Mouse (Mus musculus): ENCODE measurements at regions not wholly inside any gene's neighbourhood (a gene's known extent, or its start where the extent isn't known, plus 50 kb on each side); places are given as distances from the start of the nearest gene placed in this dataset.

DNA sequence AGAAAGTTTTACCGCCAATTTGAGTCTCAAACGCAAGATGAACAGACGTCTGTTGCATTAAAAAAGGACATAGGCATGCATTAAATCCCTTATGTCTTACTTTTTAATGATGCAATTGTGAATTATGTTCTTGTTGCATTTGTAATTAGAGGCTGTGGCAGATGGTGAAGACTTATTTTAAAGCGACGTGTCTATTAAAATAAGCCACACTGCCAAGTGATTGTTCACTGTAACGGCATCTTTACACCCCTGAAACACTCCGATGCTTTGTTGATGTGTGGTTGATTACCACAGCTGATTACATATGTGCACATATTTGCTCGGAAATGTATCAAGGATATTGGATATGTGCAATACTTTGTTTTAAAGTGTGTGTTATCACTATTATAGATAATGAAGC lies 610.2 kb downstream of the Slc4a3 start:
- no peak for ATAC-seq (replicated peaks; ENCODE audit: low FRiP score, low TSS enrichment, poor library complexity, severe bottlenecking)

GRCm38 (mm10) chr1:76167486-76167885 lies 621.4 kb downstream of the Slc4a3 start:
- ATAC-seq (replicated peaks; ENCODE audit: low FRiP score, low TSS enrichment, poor library complexity, severe bottlenecking) = no peak

DNA sequence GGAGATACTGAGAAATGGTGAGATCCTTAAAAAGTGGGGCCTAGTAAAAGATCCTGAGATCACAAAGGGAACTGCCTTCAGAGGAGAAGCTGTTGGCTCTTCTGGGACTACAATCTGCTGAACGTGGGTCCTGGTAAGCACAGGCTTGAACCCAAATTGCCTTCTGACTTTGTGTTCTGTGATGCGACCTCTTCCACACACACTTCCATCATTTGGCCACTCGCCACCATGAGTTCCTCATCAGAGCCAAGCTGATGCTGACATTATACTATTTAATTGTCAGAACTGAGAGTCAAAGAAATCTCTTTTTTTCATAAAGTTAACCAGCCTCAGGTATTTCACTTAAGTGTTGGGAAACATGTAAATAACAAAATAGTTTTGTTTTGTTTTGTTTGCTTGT lies 635.1 kb downstream of the Slc4a3 start:
- no peak for ATAC-seq (replicated peaks; ENCODE audit: low FRiP score, low TSS enrichment, poor library complexity, severe bottlenecking)

DNA sequence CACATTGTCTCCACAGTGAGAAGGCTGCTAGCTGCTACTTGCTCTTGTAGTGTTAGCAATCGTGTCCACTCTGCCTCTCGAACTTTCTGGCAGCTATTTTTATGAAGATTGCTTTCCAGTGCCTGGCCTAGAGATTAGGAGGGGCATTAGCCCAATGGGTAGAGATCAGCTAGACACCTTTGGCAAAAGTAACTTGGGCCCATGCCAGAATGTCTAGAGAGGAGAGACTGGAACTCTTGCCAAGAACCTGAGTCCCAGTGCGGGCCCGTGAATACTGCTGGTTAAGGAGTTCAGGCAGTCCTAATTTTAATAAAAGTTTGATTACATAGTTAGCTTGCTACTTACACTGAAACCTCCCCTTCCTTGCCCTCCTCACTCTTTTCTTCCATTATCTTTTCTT lies 648.8 kb downstream of the Slc4a3 start:
- no peak for ATAC-seq (replicated peaks; ENCODE audit: low FRiP score, low TSS enrichment, poor library complexity, severe bottlenecking)

DNA sequence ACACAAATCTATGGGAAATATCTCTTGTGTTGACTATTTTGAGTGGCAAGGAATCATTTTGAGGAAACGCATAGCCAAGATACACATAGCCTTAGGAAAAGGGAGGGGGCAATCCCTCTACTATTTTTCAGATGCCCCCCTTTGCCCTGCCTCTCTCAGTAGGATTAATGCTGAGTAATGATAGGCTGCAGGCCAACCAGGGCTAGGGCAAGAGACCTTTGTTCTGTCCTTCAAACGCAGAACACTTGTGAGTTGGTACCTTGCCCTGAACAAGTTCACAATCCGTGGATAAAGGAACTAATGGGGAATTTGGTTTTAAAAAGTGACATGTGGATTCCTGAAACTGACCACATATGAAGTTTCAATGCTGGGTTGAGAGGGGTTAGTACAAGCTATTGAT lies 651.6 kb downstream of the Slc4a3 start:
- ATAC-seq (replicated peaks; ENCODE audit: low FRiP score, low TSS enrichment, poor library complexity, severe bottlenecking) = no peak

- no peak for ATAC-seq (replicated peaks; ENCODE audit: low FRiP score, low TSS enrichment, poor library complexity, severe bottlenecking)
Measured at GRCm38 (mm10) chr1:76200906-76201305, 654.8 kb downstream of the Slc4a3 start.

- no peak for ATAC-seq (replicated peaks; ENCODE audit: low FRiP score, low TSS enrichment, poor library complexity, severe bottlenecking)
Measured at GRCm38 (mm10) chr1:76212486-76212885, 666.4 kb downstream of the Slc4a3 start.

DNA sequence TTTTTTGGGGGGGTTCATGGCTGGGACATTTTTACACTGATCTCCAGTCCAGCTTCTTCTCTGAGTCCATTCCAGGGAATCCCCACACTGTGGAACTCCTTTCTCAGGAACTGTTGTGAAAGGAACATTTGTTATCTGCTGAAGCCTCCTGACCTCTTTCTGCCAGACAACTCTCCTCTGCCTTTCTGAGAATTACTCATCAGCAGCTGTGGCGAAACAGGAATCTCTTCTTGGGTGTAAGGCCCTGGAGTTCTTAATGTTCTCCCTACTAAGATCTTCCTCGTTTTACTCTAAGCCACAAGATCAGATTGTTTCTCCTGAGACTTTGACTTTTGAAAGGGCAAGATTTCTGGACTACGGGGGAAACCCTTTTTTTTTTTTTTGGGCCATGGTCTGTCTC lies 698.7 kb downstream of the Slc4a3 start:
- no peak for ATAC-seq (replicated peaks; ENCODE audit: low FRiP score, low TSS enrichment, poor library complexity, severe bottlenecking)

DNA sequence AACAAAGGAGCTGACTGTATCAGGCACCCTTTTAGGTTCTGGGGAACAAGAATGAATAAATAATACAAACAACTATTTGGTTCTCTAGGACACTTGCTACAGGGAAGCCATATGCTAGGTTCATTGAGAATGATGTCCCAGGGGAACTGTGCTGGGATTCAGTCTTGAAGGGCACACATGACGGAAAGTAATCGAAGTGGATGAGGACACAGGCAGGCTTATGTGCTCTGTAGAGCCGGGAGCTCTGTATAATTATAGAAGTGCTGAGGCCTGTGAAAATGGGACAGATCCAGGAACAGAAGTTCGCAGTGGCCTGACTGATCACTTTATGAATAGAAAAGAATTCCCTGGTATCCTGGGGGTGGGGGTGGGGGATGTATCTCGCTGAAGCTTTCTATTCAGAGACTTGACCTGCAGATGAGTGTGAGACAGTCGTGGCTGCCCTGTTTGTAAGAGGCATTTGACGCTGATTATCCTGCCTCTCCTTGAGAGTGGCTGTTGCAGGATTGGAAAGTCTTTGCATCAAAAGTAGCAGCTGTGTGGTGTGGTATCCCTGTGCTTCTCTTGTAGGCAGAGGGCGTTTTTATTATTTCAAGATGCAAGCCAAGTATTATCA lies 700.2 kb downstream of the Slc4a3 start:
- no peak for ATAC-seq (replicated peaks; ENCODE audit: low FRiP score, low TSS enrichment, poor library complexity, severe bottlenecking)

DNA sequence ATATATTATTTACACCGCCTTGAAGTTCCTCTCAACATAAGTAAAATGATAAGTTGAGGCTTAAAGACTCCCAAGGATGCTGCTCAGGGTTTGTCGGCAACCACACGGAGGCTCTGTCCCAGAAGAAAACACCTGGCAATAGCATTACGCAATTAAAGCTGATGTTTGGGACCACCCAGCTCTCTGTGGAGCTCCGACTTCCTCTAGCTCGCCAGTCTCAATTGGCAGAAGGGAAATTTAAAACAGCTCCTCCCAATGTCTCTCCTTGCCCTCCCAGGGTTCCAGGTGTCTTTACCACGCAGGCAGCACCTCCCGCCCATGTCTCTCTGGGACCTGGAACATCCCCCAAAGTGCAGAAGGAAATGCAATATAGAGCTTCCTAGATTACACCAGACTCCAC lies 701.1 kb downstream of the Slc4a3 start:
- ATAC-seq (replicated peaks; ENCODE audit: low FRiP score, low TSS enrichment, poor library complexity, severe bottlenecking) = no peak

DNA sequence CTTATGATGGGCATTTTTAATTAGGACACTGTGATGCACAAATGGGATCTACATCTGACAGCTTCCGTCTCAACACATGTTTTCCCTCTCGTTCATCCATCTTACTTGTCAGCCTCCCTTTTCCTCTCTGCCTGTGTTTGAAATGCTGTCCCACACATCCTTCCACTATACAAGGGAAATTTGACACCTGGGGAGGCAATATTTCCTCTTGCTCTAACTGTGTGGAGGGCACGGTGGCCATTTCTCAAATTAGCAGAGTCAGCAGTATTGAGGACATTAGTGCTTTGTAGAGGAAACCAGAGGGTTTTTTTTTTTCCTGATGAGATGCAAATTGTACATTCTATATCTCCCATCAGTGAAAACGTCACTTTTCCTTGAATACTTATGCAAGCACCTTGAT lies 712.2 kb downstream of the Slc4a3 start:
- no peak for ATAC-seq (replicated peaks; ENCODE audit: low FRiP score, low TSS enrichment, poor library complexity, severe bottlenecking)

DNA sequence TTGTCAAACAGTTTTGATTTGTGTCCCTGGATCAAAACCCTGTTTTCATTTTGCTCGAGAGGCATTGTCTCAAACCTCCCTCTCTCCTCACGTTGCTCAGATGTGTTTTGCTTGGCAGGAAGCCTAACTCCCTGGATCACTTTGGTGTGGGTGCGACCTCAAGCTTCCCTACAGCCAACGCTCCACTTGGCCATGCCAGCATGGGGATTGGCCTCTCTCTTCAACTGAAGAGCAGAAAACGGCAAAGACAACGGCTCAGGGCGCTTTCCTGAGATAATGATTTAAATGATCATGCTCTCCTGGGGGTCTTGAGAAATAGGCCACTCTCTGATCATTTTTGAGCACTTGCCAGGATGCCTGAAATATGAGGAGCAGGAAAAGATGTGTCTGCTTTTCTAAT lies 730.1 kb downstream of the Slc4a3 start:
- ATAC-seq (replicated peaks; ENCODE audit: low FRiP score, low TSS enrichment, poor library complexity, severe bottlenecking) = no peak

DNA sequence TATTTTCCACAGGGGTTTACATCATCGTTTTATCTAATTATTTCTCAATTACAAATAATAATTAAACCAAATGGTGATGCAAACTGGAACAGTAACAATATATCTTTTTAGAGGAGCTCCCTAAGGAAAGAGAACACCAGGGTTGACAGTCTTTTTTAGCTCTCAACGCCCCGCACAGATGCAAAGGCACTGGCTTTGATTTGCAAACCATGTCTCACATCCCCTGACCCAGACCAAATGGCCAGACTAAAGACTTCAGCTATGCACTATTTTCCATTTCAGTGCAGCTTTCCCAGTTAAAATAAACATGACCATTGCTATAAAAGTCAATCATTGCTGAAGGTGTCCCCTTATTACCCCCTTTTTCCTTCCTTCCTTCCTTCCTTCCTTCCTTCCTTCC lies 730.6 kb downstream of the Slc4a3 start:
- ATAC-seq (replicated peaks; ENCODE audit: low FRiP score, low TSS enrichment, poor library complexity, severe bottlenecking) = no peak

DNA sequence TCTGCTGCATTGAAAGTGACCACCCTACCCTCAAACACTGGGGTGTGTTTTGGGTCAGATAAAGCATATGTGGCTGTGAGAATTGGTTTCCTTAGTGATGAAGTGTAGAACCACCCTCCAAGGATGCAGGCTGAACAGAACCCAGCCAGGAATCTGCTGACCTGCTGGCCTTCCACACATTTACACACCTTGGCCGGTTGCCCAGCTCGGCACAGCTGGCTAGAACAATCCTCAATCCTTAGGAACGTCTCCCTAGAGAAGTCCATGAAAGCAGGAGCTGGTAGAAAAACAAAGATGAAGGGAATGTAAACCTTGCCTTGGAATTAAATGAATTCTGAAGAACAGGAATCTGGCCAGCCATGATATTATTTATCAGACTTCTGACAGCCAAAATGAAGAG lies 737.3 kb downstream of the Slc4a3 start:
- no peak for ATAC-seq (replicated peaks; ENCODE audit: low FRiP score, low TSS enrichment, poor library complexity, severe bottlenecking)

GRCm38 (mm10) chr1:76322943-76323559 lies 777.0 kb downstream of the Slc4a3 start:
- ATAC-seq (replicated peaks; ENCODE audit: low FRiP score, low TSS enrichment, poor library complexity, severe bottlenecking) = no peak

DNA sequence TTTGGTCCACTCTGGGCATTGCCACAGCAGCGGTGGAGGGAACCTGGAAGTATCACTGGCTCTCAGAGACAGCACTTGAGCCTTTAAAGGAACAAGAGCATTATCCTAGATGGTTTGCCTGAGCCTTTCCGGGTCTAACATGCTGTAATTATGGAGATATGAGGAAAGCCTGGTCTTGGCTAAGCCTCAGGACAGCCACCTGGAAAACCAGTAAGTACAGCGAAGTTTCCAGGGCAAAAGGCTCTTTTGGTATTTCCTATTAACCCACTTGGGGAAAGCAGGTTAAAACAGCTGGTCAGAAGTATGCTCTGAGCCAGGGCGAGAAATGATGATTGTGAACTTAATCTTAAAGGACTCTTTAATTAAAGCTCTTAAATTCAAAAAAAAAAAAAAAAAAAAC lies 777.5 kb downstream of the Slc4a3 start:
- ATAC-seq (replicated peaks; ENCODE audit: low FRiP score, low TSS enrichment, poor library complexity, severe bottlenecking) = no peak

- no peak for ATAC-seq (replicated peaks; ENCODE audit: low FRiP score, low TSS enrichment, poor library complexity, severe bottlenecking)
Measured at GRCm38 (mm10) chr1:76336011-76336410, 789.9 kb downstream of the Slc4a3 start.

- ATAC-seq (replicated peaks; ENCODE audit: low FRiP score, low TSS enrichment, poor library complexity, severe bottlenecking) = no peak
Measured at GRCm38 (mm10) chr1:76362106-76362505, 816.0 kb downstream of the Slc4a3 start.

DNA sequence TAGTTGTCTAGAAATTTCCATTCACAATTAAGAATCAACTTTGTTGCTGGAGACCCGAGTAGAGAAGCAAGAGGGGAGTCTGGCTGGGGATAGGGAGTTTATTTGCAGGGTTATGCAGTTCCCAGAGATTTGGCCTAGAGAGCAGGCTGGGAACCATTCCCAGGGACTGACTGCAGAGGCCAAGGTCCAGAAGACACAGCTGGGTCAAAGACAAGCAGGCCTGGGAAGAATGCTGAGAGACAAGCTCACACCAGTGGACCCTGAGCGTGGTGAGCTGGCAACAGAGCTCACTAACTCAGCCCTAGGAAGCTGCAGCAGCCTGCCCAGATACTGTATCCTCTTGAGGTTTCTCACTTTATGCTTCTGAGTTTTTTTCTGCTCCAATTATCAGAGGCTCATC lies 827.9 kb downstream of the Slc4a3 start:
- ATAC-seq (replicated peaks; ENCODE audit: low FRiP score, low TSS enrichment, poor library complexity, severe bottlenecking) = no peak

DNA sequence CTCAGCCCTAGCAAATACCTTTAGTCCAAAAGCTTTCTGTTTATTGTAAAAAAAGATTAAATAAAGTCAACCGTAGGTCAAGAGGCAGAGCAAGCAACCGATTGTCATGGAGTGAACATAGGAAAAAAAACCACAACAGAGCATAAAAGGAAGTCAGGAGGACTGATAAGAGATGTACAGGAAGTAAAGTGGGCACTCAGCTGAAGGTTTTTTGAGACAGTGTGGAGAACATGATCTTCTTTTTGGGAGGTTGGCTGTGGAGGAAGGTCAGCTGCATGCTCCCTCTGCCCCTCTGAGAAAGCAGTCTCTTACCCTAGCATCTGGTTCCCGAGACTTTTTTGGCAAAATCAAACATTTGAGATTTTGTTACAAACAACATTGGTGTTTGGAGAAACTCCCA lies 832.1 kb downstream of the Slc4a3 start:
- no peak for ATAC-seq (replicated peaks; ENCODE audit: low FRiP score, low TSS enrichment, poor library complexity, severe bottlenecking)

- ATAC-seq (replicated peaks; ENCODE audit: low FRiP score, low TSS enrichment, poor library complexity, severe bottlenecking) = no peak
Measured at GRCm38 (mm10) chr1:76392536-76392935, 846.5 kb downstream of the Slc4a3 start.

DNA sequence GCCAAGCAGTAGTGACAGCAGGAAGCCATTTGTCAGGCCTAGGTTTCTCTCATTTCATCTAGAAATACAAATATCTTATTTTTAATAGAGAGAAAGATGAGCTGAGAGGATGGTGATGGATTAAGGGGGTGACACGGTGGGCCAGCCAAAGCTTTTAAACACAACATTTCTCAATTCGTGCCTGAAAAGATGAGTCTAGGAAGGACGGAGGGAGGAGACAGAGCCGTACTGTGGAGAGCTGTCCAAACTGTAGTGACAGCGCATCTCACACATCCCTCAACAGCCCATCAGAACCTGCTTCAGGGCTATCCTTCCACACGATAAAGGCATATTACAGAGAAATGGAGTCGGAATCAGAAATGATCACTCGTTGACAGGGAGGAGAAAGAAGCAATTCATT lies 848.0 kb downstream of the Slc4a3 start:
- ATAC-seq (replicated peaks; ENCODE audit: low FRiP score, low TSS enrichment, poor library complexity, severe bottlenecking) = no peak

All from megakaryocyte-erythroid progenitor cell, adult 5-6 weeks (primary cell).